Comparison of ENCODE assay signal across 10 mouse cellular contexts in genomic region chr17:27240556-27241457, GRCm38 (mm10). TPM values are rescaled to one million over a fixed set of nuclear protein-coding genes. Genes with fewer than 3 reads are reported as not detected.
A peak's percentile ranks its signal among the peaks of the same experiment; 100 is the strongest.
DNase-seq lines count a peak whose midpoint lies in the region; ATAC-seq and TF ChIP-seq lines count a peak whose summit lies in the region.
"Had no signal": no experiment of that assay in that cellular context is flagged by ENCODE, and none has a peak within 500 bp of the region (broad histone marks: within the 10 kb centered on the region; RNA-seq: fewer than 3 reads in every experiment).

No protein-coding gene starts in this region.

- no peaks in the 10 kb centered on the region for H3K27me3 ChIP-seq in forebrain, embryonic 15.5 days
- H3K27me3 ChIP-seq: liver, embryonic 13.5 days had no signal

- no peak for ATAC-seq in frontal cortex, adult (ENCODE audit: low TSS enrichment)
- ATAC-seq in forebrain, embryonic 15.5 days (replicated peaks): peak; percentile 61
- ATAC-seq in megakaryocyte-erythroid progenitor cell, adult 5-6 weeks (replicated peaks; ENCODE audit: low FRiP score, low TSS enrichment, poor library complexity, severe bottlenecking): 0 out of 2 replicates have a peak, but pooled peaks have one; percentile 19

- no peak overlapping the region for H3K4me3 ChIP-seq in bone marrow macrophage, adult 2 months (ENCODE audit: insufficient read depth, low read length)
- H3K4me3 ChIP-seq in forebrain, embryonic 15.5 days: no peak overlapping the region
- H3K4me3 ChIP-seq: erythroblast, embryonic 14.5 days; liver, embryonic 13.5 days had no signal

- no peak for TF ChIP-seq CTCF in bone marrow macrophage, adult 2 months (IDR thresholded peaks at IDR 0.05; ENCODE audit: low read depth, low read length)

- 0 out of 2 replicates have a peak overlapping the region, but pooled peaks have one; percentile 87 for H3K27ac ChIP-seq in bone marrow macrophage, adult 2 months (ENCODE audit: insufficient read depth, low read depth, low read length)
- peak overlapping the region; percentile 75 for H3K27ac ChIP-seq in forebrain, embryonic 15.5 days (replicated peaks)
- H3K27ac ChIP-seq: liver, embryonic 13.5 days had no signal

- no peaks in the 10 kb centered on the region for H3K9me3 ChIP-seq in forebrain, embryonic 15.5 days
- H3K9me3 ChIP-seq: liver, embryonic 13.5 days had no signal

- TF ChIP-seq POLR2A in bone marrow macrophage, adult 2 months (IDR thresholded peaks at IDR 0.05; ENCODE audit: borderline replicate concordance, low read depth, low read length): no peak

- H3K4me1 ChIP-seq in bone marrow macrophage, adult 2 months (ENCODE audit: control insufficient read depth, insufficient read depth, low read length): peaks cover 22% of the 10 kb centered on the region
- peaks cover 34% of the 10 kb centered on the region for H3K4me1 ChIP-seq in forebrain, embryonic 15.5 days
- H3K4me1 ChIP-seq: liver, embryonic 13.5 days had no signal

- H3K36me3 ChIP-seq in forebrain, embryonic 15.5 days: no peaks in the 10 kb centered on the region
- H3K36me3 ChIP-seq: liver, embryonic 13.5 days had no signal

- DNase-seq in frontal cortex, postnatal 10 days (ENCODE audit: low spot score in 2 of 2): peak; percentile 82
- DNase-seq in heart, postnatal 4 days: peak; percentile 91
- DNase-seq in yolk sac, embryonic 10.5 days (ENCODE audit: low spot score): no peak
- no peak for DNase-seq in kidney, postnatal 14 days
- DNase-seq: liver, embryonic 13.5 days had no signal

- no peak overlapping the region for H3K4me2 ChIP-seq in forebrain, embryonic 15.5 days (replicated peaks)
- H3K4me2 ChIP-seq: liver, embryonic 13.5 days had no signal

- no peak overlapping the region for H3K9ac ChIP-seq in forebrain, embryonic 15.5 days (replicated peaks)
- H3K9ac ChIP-seq: liver, embryonic 13.5 days had no signal

- WGBS in forebrain, embryonic 15.5 days: 7% methylated on average over 15 of the region's 15 CpGs

RNA-seq across cellular contexts. Expression of gene Lemd2, which starts 36.5 kb away (rescaled TPM):
- polyA plus RNA-seq in bone marrow macrophage, adult 2 months (2012; ENCODE audit: insufficient read depth, insufficient read length, missing spikeins): 42.8 and 52.7 TPM in 2 replicates
- 22.3 and 23.2 TPM in 2 replicates for polyA plus RNA-seq in forebrain, embryonic 15.5 days (2015; fragmentation: Nextera tagmentation; extraction: Ambion mirVana)
- 10 to 100 TPM; 35.3 to 36.4 TPM for total RNA-seq in heart, postnatal 4 days (2021)
- 26.5 and 33.4 TPM in 2 replicates for total RNA-seq in megakaryocyte-erythroid progenitor cell, adult 5-6 weeks (2014; fragmentation: Nextera tagmentation)
- 15.0 and 31.4 TPM in 2 replicates for total RNA-seq in megakaryocyte-erythroid progenitor cell, adult 5-6 weeks (2017)

Comparison
In these comparisons a context has a peak if more than half of its experiments do, and no peak if none do; other contexts are left out.
1. DNase-seq: peak in frontal cortex, postnatal 10 days (2 of 2) and heart, postnatal 4 days (single experiment); none in yolk sac, embryonic 10.5 days (single experiment) and kidney, postnatal 14 days (single experiment).